Mouse (Mus musculus): ENCODE data around the gene Atp6v0d1. TPM values are rescaled to one million over a fixed set of nuclear protein-coding genes. Genes with fewer than 3 reads are reported as not detected.

The Atp6v0d1 gene
- polyA plus RNA-seq, 1 experiment from 2014 or later, result 92.7 TPM

DNA sequence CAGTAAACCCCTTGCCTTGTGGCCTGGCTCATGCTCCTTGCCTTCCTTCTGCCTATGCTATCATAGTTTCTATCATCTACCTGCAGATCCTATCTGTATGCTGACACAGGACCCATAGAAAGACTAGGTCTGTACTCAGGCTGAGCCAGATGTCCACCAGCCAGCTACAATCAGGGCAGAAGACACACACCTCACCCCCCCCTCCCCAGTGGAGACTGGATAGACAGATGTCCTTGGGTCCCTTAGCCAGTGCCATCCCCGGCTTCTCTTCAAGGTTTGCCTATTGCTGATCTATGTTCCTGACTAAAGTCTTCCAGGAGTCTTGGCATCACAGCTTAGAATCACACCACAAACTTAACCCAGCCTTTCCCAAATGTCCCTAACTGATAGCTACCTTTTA lies 37.6 kb downstream of the Atp6v0d1 start:
- DNase-seq (ENCODE audit: low spot score) (no peak), ATAC-seq (ENCODE audit: low read depth) (no peak)
- 86% methylated on average over 1 of the region's 1 CpGs for WGBS
- peaks cover under 1% of the 10 kb centered on the region; the same call in 1 of the 2 replicates for H3K4me1 ChIP-seq (ENCODE audit: control insufficient read depth, insufficient read depth, low read length)
- H3K4me2 ChIP-seq (ENCODE audit: low read depth, low read length), result no peak overlapping the region
- H3K36me3 ChIP-seq (ENCODE audit: control insufficient read depth, insufficient read depth, low read length), result peaks cover 45% of the 10 kb centered on the region
- H3K9ac ChIP-seq (ENCODE audit: low read depth, low read length), result no peak overlapping the region
- no peaks in the 10 kb centered on the region for H3K27me3 ChIP-seq (replicated peaks; ENCODE audit: control insufficient read depth, insufficient read depth, low read length)
- no peaks in the 10 kb centered on the region for H3K9me3 ChIP-seq (ENCODE audit: control insufficient read depth, low read length)
- H3K4me3 ChIP-seq (ENCODE audit: low read depth, low read length), result no peak overlapping the region
- H3K27ac ChIP-seq (replicated peaks; ENCODE audit: low read depth, low read length), result no peak overlapping the region

GRCm38 (mm10) chr8:105527110-105527509 lies 38.7 kb downstream of the Atp6v0d1 start:
- H3K9ac ChIP-seq (ENCODE audit: low read depth, low read length), result no peak overlapping the region
- WGBS, result 78% methylated on average over 2 of the region's 2 CpGs
- no peak overlapping the region for H3K4me2 ChIP-seq (ENCODE audit: low read depth, low read length)
- peaks cover 52% of the 10 kb centered on the region for H3K36me3 ChIP-seq (ENCODE audit: control insufficient read depth, insufficient read depth, low read length)
- no peak overlapping the region for H3K4me3 ChIP-seq (ENCODE audit: low read depth, low read length)
- no peak for ATAC-seq (ENCODE audit: low read depth)
- H3K4me1 ChIP-seq (ENCODE audit: control insufficient read depth, insufficient read depth, low read length), result no peaks in the 10 kb centered on the region
- no peak overlapping the region for H3K27ac ChIP-seq (replicated peaks; ENCODE audit: low read depth, low read length)
- no peaks in the 10 kb centered on the region for H3K9me3 ChIP-seq (ENCODE audit: control insufficient read depth, low read length)
- no peak for DNase-seq (ENCODE audit: low spot score)
- H3K27me3 ChIP-seq (replicated peaks; ENCODE audit: control insufficient read depth, insufficient read depth, low read length), result no peaks in the 10 kb centered on the region

- DNase-seq (ENCODE audit: low spot score), result no peak
- no peak overlapping the region for H3K4me3 ChIP-seq (ENCODE audit: low read depth, low read length)
- H3K9me3 ChIP-seq (ENCODE audit: control insufficient read depth, low read length), result no peaks in the 10 kb centered on the region
- no peaks in the 10 kb centered on the region; the same call in 1 of the 2 replicates for H3K4me1 ChIP-seq (ENCODE audit: control insufficient read depth, insufficient read depth, low read length)
- no peak for ATAC-seq (ENCODE audit: low read depth)
- no peak overlapping the region for H3K4me2 ChIP-seq (ENCODE audit: low read depth, low read length)
- H3K9ac ChIP-seq (ENCODE audit: low read depth, low read length), result no peak overlapping the region
- WGBS, result 71% methylated on average over 9 of the region's 9 CpGs
- no peak overlapping the region for H3K27ac ChIP-seq (replicated peaks; ENCODE audit: low read depth, low read length)
- peaks cover 8% of the 10 kb centered on the region for H3K27me3 ChIP-seq (replicated peaks; ENCODE audit: control insufficient read depth, insufficient read depth, low read length)
- peaks cover 38% of the 10 kb centered on the region; the same call in 1 of the 2 replicates for H3K36me3 ChIP-seq (ENCODE audit: control insufficient read depth, insufficient read depth, low read length)
These were observed 43.0 kb downstream of the Atp6v0d1 start for GRCm38 (mm10) chr8:105522890-105523289.

- H3K27ac ChIP-seq (replicated peaks; ENCODE audit: low read depth, low read length), result no peak overlapping the region
- no peak overlapping the region for H3K9ac ChIP-seq (ENCODE audit: low read depth, low read length)
- DNase-seq (ENCODE audit: low spot score) (no peak), ATAC-seq (ENCODE audit: low read depth) (no peak)
- no peaks in the 10 kb centered on the region; the same call in 1 of the 2 replicates for H3K4me1 ChIP-seq (ENCODE audit: control insufficient read depth, insufficient read depth, low read length)
- no peak overlapping the region for H3K4me3 ChIP-seq (ENCODE audit: low read depth, low read length)
- H3K9me3 ChIP-seq (ENCODE audit: control insufficient read depth, low read length), result no peaks in the 10 kb centered on the region
- H3K4me2 ChIP-seq (ENCODE audit: low read depth, low read length), result no peak overlapping the region
- peaks cover 8% of the 10 kb centered on the region for H3K27me3 ChIP-seq (replicated peaks; ENCODE audit: control insufficient read depth, insufficient read depth, low read length)
- peaks cover 35% of the 10 kb centered on the region; the same call in 1 of the 2 replicates for H3K36me3 ChIP-seq (ENCODE audit: control insufficient read depth, insufficient read depth, low read length)
- 80% methylated on average over 21 of the region's 21 CpGs for WGBS
These were observed 43.7 kb downstream of the Atp6v0d1 start for GRCm38 (mm10) chr8:105521995-105522769.

GRCm38 (mm10) chr8:105521061-105521460 lies 44.8 kb downstream of the Atp6v0d1 start:
- no peak overlapping the region for H3K4me2 ChIP-seq (ENCODE audit: low read depth, low read length)
- WGBS, result 0% methylated on average over 2 of the region's 3 CpGs
- DNase-seq (ENCODE audit: low spot score) (no peak), ATAC-seq (ENCODE audit: low read depth) (no peak)
- peaks cover 33% of the 10 kb centered on the region; the same call in 1 of the 2 replicates for H3K36me3 ChIP-seq (ENCODE audit: control insufficient read depth, insufficient read depth, low read length)
- H3K9me3 ChIP-seq (ENCODE audit: control insufficient read depth, low read length), result no peaks in the 10 kb centered on the region
- H3K9ac ChIP-seq (ENCODE audit: low read depth, low read length), result no peak overlapping the region
- no peak overlapping the region for H3K27ac ChIP-seq (replicated peaks; ENCODE audit: low read depth, low read length)
- H3K4me1 ChIP-seq (ENCODE audit: control insufficient read depth, insufficient read depth, low read length), result peaks cover 3% of the 10 kb centered on the region; the same call in 1 of the 2 replicates
- peaks cover 8% of the 10 kb centered on the region for H3K27me3 ChIP-seq (replicated peaks; ENCODE audit: control insufficient read depth, insufficient read depth, low read length)
- H3K4me3 ChIP-seq (ENCODE audit: low read depth, low read length), result no peak overlapping the region

- peaks cover 8% of the 10 kb centered on the region for H3K27me3 ChIP-seq (replicated peaks; ENCODE audit: control insufficient read depth, insufficient read depth, low read length)
- ATAC-seq (ENCODE audit: low read depth) (no peak), DNase-seq (ENCODE audit: low spot score) (no peak)
- no peak overlapping the region for H3K4me3 ChIP-seq (ENCODE audit: low read depth, low read length)
- no peak overlapping the region for H3K9ac ChIP-seq (ENCODE audit: low read depth, low read length)
- no peak overlapping the region for H3K4me2 ChIP-seq (ENCODE audit: low read depth, low read length)
- peaks cover 4% of the 10 kb centered on the region; the same call in 1 of the 2 replicates for H3K4me1 ChIP-seq (ENCODE audit: control insufficient read depth, insufficient read depth, low read length)
- H3K9me3 ChIP-seq (ENCODE audit: control insufficient read depth, low read length), result no peaks in the 10 kb centered on the region
- 46% methylated on average over 5 of the region's 5 CpGs for WGBS
- H3K27ac ChIP-seq (replicated peaks; ENCODE audit: low read depth, low read length), result no peak overlapping the region
- H3K36me3 ChIP-seq (ENCODE audit: control insufficient read depth, insufficient read depth, low read length), result peaks cover 30% of the 10 kb centered on the region; the same call in 1 of the 2 replicates
These were observed 45.3 kb downstream of the Atp6v0d1 start for GRCm38 (mm10) chr8:105520521-105520920.

- Histone ChIP-seq H3K4me2 (ENCODE audit: low read depth, low read length) (peak overlapping the region; percentile 99; the same call in 1 of the 2 replicates), H3K4me3 (ENCODE audit: low read depth, low read length) (peak overlapping the region; percentile 55; the same call in 1 of the 2 replicates), H3K9me3 (ENCODE audit: control insufficient read depth, low read length) (no peaks in the 10 kb centered on the region), H3K27ac (replicated peaks; ENCODE audit: low read depth, low read length) (no peak overlapping the region), H3K9ac (ENCODE audit: low read depth, low read length) (no peak overlapping the region), H3K27me3 (replicated peaks; ENCODE audit: control insufficient read depth, insufficient read depth, low read length) (peaks cover 8% of the 10 kb centered on the region), H3K36me3 (ENCODE audit: control insufficient read depth, insufficient read depth, low read length) (peaks cover 21% of the 10 kb centered on the region; the same call in 1 of the 2 replicates), H3K4me1 (ENCODE audit: control insufficient read depth, insufficient read depth, low read length) (peaks cover 4% of the 10 kb centered on the region; the same call in 1 of the 2 replicates)
- 6% methylated on average over 1 of the region's 2 CpGs for WGBS
- no peak for ATAC-seq (ENCODE audit: low read depth)
- no peak for DNase-seq (ENCODE audit: low spot score)
These were observed 46.3 kb downstream of the Atp6v0d1 start for GRCm38 (mm10) chr8:105519591-105519990.

DNA sequence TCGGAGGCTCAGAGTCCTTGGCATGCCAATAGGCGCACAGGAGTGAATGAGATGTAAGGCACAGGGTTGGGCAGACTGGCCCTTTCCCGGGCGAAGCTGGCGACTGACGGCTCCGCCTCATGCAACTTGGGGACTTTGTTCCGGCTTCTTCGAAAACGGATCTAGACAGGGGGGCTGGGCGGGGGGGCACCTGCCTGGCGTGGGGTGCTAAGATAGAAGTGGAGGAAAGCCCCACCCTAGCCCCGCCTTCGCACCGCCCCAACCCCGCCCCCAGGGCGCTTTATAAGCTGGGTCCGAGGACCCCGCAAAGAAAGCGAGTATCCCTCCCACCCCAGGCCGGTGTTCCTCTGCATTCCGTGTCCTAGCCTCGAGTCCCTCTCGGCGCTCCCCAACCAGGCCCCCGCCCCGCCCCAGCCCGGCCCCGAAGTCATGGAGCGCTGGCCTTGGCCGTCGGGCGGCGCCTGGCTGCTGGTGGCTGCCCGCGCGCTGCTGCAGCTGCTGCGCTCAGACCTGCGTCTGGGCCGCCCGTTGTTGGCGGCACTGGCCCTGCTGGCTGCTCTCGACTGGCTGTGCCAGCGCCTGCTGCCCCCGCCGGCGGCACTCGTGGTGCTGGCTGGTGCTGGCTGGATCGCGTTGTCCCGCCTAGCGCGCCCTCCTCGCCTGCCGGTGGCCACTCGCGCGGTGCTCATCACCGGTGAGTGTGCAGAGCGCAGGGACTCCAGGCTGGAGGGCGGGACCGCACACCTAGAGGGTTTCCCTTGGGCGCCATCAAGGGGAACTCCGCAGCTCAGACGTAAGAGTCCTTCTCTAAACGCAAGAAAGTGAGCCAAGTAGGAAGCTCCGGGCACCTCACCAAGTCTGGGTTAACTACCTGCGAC lies 47.2 kb downstream of the Atp6v0d1 start, which contains the start of gene Hsd11b2:
Gene Hsd11b2 (plus strand): TSS at position 320 of the 878 bp plus-strand sequence.
- H3K27ac ChIP-seq (replicated peaks; ENCODE audit: low read depth, low read length), result no peak within 1 kb of the TSS
- H3K9ac ChIP-seq (ENCODE audit: low read depth, low read length), result peak within 1 kb of the TSS; percentile 68
- no peaks in the 10 kb centered on the region for H3K9me3 ChIP-seq (ENCODE audit: control insufficient read depth, low read length)
- ATAC-seq (ENCODE audit: low read depth) (peak; percentile 71), DNase-seq (ENCODE audit: low spot score) (peak; percentile 55)
- H3K4me3 ChIP-seq (ENCODE audit: low read depth, low read length), result peak within 1 kb of the TSS; percentile 55
- under 1% methylated on average over 28 of the region's 68 CpGs for WGBS
- H3K4me2 ChIP-seq (ENCODE audit: low read depth, low read length), result peak within 1 kb of the TSS; percentile 99
- peaks cover 13% of the 10 kb centered on the region; the same call in 1 of the 2 replicates for H3K36me3 ChIP-seq (ENCODE audit: control insufficient read depth, insufficient read depth, low read length)
- peaks cover 8% of the 10 kb centered on the region for H3K27me3 ChIP-seq (replicated peaks; ENCODE audit: control insufficient read depth, insufficient read depth, low read length)
- peaks cover 4% of the 10 kb centered on the region; the same call in 1 of the 2 replicates for H3K4me1 ChIP-seq (ENCODE audit: control insufficient read depth, insufficient read depth, low read length)

Data from embryonic facial prominence, embryonic 14.5 days (tissue).